Mouse (Mus musculus): ENCODE measurements around the gene Narfl. TPM values are rescaled to one million over a fixed set of nuclear protein-coding genes. Genes with fewer than 3 reads are reported as not detected.

Narfl gene
- total RNA-seq (2023) = 33.4 to 44.4 TPM (median 34.9 TPM) in 4 replicates

GRCm38 (mm10) chr17:25773549-25774120, at the start of gene Narfl:
TSS of gene Narfl (plus strand) at chr17:25773776.

GRCm38 (mm10) chr17:25727265-25728008, 46.1 kb upstream of the Narfl start, which contains the start of the genes Chtf18 and Rpusd1:
TSS of gene Chtf18 (minus strand) at chr17:25727419.
TSS of gene Rpusd1 (plus strand) at chr17:25727670.

DNA sequence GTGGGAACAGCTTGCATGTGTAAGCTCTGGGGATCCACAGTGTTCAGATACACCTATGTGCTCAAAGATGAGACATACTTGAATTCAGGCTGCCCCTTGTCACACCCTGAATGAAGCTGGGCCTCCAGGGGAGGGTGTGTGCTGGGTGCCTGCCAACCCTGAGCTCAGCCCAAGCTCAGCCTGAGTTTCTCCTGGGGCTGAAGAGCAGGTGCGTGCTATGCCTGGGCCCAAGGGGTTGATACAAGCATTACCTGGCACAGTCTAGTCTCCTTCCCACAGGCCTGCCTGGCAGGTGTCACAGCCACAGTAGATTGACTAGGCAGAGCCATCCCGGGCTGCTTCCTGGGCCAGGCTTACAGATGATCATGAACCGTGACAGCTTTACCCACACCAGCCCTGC, 37.8 kb upstream of the Narfl start, which contains the start of gene Mslnl:
Gene Mslnl (plus strand): TSS at position 298 of the 400 bp plus-strand sequence.

DNA sequence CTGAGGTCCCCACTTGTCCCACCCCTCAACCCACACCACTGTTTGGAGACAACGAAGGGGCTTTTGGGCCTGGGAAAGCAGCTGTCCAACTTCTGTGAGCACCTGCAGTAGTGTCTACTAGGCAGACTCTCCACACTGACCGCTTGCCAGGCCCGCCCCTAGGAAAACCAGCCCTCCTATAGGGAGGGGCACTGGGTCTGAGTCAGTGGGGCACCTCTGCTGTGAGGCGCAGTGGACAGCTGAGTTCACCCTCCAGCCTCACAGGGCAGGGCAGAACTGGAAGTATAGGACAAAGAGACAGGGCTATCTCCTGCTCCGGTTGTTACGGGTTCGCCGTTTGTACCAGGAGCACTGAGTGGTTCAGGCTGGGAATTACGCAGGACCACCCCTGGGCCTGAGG, 19.3 kb upstream of the Narfl start, which contains the start of gene Msln:
Gene Msln (minus strand): TSS at position 138 of the 400 bp plus-strand sequence.

DNA sequence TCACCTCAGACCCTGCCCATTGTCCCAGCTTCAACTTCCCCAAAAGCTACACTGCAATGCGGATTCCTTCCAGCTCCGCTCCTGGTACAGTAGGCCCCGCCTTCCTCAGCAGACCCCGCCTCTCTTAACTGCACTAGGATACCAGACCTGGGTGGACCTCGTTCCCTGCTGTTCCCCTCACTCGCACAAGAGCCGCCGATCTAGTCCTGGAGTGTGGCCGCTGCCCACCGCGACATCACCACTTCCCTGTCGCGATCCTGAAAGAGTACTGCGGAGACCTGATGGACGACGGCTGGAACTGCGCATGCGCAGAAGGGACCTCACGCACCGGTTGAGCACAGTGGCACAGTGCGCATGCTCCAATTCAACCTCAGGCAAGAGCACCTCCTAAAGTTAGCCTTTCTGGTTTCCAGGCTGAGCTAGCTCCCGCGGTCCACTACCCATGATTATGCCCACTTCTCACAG, 11.7 kb downstream of the Narfl start, which contains the start of gene Haghl:
Gene Haghl (minus strand): TSS at position 393 of the 465 bp plus-strand sequence.

DNA sequence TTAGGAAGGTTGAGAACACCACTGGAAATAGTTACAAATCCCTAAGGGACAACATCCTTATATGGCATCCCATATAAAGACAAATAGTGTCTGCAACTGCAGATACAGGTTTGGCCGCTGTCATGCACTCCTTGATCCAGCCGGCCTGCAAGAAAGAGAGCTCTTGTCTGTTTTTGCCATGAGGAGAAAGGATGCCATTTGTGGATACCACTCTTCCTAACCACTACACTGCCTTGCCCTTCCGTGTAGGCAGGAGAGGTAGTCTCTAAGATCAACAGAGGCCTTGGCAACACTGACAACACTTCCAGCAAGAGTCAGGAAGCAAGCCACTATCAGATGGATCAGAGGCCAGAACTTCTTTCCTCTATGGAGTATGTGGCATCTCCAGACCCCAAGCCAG, 12.7 kb downstream of the Narfl start, which contains the start of gene Ccdc78:
Gene Ccdc78 (plus strand): TSS at position 301 of the 400 bp plus-strand sequence.

DNA sequence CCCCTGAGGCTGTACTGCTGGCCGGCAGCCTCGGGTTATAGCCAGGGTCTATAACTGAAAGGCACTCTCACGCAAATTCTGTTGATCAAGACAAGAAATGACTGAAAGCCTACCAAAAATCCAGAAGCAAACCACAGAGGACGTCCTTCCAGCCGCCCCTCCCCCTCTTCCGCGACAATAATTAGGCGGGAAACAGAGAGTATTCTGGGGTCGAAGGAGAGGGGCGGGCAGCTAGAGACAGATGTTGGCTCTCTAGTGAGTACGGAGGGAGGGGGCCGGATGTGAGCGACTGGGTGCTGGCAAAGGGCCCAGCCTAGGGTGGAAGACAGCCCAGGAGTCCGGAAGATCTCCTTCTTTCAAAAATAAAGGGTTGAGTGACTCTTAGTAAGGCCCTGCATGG, 19.0 kb downstream of the Narfl start, which contains the start of gene Fam173a:
Gene Fam173a (minus strand): TSS at position 287 of the 400 bp plus-strand sequence.

GRCm38 (mm10) chr17:25795609-25796092, 22.1 kb downstream of the Narfl start, which contains the start of gene AC134908.4:
TSS of gene AC134908.4 (minus strand) at chr17:25795659.

DNA sequence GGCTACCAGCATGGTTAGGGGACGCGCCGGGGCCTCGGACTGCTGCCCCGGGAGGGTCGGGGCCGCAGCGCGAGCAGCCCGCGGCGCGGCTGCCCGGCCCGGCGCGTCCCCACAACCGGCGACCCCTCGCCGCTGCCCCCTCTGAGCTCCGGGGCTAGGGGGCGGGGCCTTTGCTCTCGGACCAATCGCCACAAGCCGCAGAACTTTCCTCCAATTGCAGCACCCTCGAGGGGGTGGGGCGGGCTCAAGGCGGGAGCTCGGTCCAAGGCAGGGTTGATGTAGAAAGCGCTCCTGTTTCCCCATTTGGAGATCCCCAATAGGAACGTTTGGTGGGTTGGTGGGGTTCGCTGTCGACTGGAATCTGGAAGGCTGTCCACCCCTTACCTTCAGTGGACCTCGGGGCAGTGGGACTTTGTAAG, 23.4 kb downstream of the Narfl start, which contains the start of gene Metrn:
Gene Metrn (minus strand): TSS at position 186 of the 419 bp plus-strand sequence.

DNA sequence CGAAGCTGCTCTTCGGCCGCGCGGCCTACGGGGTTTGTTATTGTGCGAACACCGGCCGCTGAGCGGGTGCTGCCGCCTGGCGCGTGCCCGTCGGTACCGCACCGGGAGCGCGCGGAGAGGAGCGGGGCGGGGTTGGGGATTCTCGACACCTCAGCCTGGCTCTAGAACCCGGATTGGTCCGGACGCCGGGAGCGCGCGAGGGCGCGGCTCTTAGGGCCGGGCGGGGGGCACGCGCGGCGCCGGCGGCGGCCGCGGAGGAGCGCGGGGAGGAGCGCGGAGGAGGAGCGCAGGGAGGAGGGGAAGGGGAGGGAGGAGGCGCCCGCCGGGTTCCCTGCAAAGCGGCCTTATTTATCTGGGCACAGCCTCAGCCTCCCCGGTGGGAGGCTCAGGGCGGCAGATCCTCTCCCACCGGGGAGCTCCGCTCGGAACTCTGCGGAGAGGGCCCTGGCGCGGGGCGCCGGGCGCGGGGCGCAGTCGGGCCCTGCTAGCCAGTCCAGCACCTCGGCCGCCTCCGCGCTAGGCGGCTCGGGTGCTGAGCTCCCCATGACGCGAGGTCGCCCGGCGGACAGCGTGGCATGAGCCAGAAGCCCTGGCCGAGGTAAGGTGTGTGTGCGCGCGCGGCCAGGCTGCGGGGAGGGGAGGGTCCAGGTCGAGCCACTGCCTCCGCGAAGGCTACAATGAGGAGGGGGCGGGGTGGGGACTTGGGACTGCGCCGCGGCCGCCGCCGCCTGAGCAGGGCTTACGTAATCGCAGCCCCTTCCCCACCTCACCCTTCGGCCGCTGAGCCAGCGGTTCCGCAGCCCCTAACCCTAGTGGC, 35.4 kb downstream of the Narfl start, which contains the start of gene Fbxl16:
Gene Fbxl16 (plus strand): TSS at position 297 of the 817 bp plus-strand sequence.

GRCm38 (mm10) chr17:25823452-25823851, 49.9 kb downstream of the Narfl start, which contains the start of gene Wdr24:
TSS of gene Wdr24 (plus strand) at chr17:25823627.

DNA sequence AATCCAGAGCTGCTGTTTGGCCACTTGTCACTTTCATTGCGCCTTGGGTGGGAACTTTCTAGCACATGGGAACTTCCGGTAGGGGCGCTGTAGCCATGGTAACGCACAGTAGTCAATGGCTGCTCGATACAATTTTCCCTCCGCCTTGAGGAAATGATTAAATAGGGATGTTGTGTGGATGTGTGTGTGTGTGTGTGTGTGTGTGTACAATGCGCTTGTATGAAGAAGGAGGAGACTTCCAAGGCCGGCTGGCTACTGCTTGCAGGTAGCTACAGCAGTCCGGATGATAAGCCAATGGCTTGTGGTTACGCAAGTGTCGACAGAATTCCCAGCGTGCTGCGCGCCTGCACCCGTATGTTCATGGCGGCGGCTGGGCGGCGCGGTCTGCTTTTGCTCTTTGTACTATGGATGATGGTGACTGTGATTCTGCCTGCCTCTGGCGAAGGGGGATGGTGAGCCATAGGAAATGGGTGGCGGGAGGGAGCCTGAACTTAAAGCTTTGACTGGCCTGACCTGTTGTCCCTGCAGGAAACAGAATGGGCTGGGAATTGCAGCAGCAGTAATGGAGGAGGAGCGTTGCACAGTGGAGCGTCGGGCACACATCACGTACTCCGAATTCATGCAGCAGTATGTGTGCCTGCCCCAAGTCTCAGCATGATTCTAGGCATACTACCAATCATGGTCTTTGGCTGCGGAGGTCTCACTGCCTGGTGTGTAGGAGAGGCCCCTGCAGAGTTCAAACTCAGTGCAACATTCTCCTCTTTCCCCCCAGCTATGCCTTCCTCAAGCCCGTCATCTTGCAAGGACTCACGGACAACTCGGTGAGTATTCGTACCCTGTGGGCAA, 55.4 kb downstream of the Narfl start, which contains the start of gene Jmjd8:
Gene Jmjd8 (plus strand): TSS at position 156 of the 846 bp plus-strand sequence.

Other genes starting within 250 kb of the Narfl start
- 0.26 to 0.41 TPM in 2 of 4 replicates, not detected in the others for gene Sox8, start 203.1 kb upstream of the Narfl start, total RNA-seq (2023)
- 26.8 to 32.9 TPM (median 31.5 TPM) in 4 replicates for gene Lmf1, start 194.7 kb upstream of the Narfl start, total RNA-seq (2023)
- gene Gng13, start 56.6 kb upstream of the Narfl start, total RNA-seq (2023) = not detected in 4 replicates
- 7.5 to 10.0 TPM (median 8.2 TPM) in 4 replicates for gene Chtf18, start 46.4 kb upstream of the Narfl start, total RNA-seq (2023)
- 5.7 to 7.8 TPM (median 6.6 TPM) in 4 replicates for gene Rpusd1, start 46.1 kb upstream of the Narfl start, total RNA-seq (2023)
- 0.21 to 0.22 TPM in 2 of 4 replicates, not detected in the others for gene Mslnl, start 37.7 kb upstream of the Narfl start, total RNA-seq (2023)
- gene Msln, start 19.4 kb upstream of the Narfl start, total RNA-seq (2023) = 0.83 TPM in 1 of 4 replicates, not detected in the others
- 19.7 to 25.0 TPM (median 23.7 TPM) in 4 replicates for gene Haghl, start 11.9 kb downstream of the Narfl start, total RNA-seq (2023)
- not detected in 4 replicates for gene Ccdc78, start 12.8 kb downstream of the Narfl start, total RNA-seq (2023)
- gene Fam173a, start 19.1 kb downstream of the Narfl start, total RNA-seq (2023) = 41.7 to 46.0 TPM (median 43.2 TPM) in 4 replicates
- 2.5 TPM in 1 of 4 replicates, not detected in the others for gene AC134908.4, start 21.9 kb downstream of the Narfl start, total RNA-seq (2023)
- gene Metrn, start 23.4 kb downstream of the Narfl start, total RNA-seq (2023) = 10.5 to 16.8 TPM (median 13.6 TPM) in 4 replicates
- gene Fbxl16, start 35.3 kb downstream of the Narfl start, total RNA-seq (2023) = not detected in 4 replicates
- 18.0 to 20.7 TPM (median 18.5 TPM) in 4 replicates for gene Wdr24, start 49.9 kb downstream of the Narfl start, total RNA-seq (2023)
- gene Jmjd8, start 55.1 kb downstream of the Narfl start, total RNA-seq (2023) = 23.7 to 30.8 TPM (median 26.6 TPM) in 4 replicates
- gene Stub1, start 59.6 kb downstream of the Narfl start, total RNA-seq (2023) = 54.6 to 61.8 TPM (median 59.7 TPM) in 4 replicates
- gene Rhbdl1, start 63.5 kb downstream of the Narfl start, total RNA-seq (2023) = 2.7 to 3.4 TPM (median 2.9 TPM) in 4 replicates
- gene Gm20683, start 68.0 kb downstream of the Narfl start, total RNA-seq (2023) = 1.3 to 4.6 TPM (median 2.3 TPM) in 4 replicates
- 60.3 to 71.6 TPM (median 67.0 TPM) in 4 replicates for gene Rhot2, start 71.1 kb downstream of the Narfl start, total RNA-seq (2023)
- 31.7 to 38.7 TPM (median 35.9 TPM) in 4 replicates for gene Wdr90, start 87.7 kb downstream of the Narfl start, total RNA-seq (2023)
- 1.4 to 5.1 TPM (median 2.8 TPM) in 4 replicates for gene Mcrip2, start 95.0 kb downstream of the Narfl start, total RNA-seq (2023)
- gene Mettl26, start 101.3 kb downstream of the Narfl start, total RNA-seq (2023) = 19.5 to 27.4 TPM (median 23.1 TPM) in 4 replicates
- gene Wfikkn1, start 107.1 kb downstream of the Narfl start, total RNA-seq (2023) = 5.2 to 8.4 TPM (median 7.1 TPM) in 4 replicates
- gene Rab40c, start 146.0 kb downstream of the Narfl start, total RNA-seq (2023) = 22.5 to 27.0 TPM (median 25.2 TPM) in 4 replicates
- gene Pigq, start 171.2 kb downstream of the Narfl start, total RNA-seq (2023) = 64.5 to 69.3 TPM (median 67.8 TPM) in 4 replicates
- not detected in 4 replicates for gene Nhlrc4, start 171.2 kb downstream of the Narfl start, total RNA-seq (2023)
- gene A930017K11Rik, start 178.8 kb downstream of the Narfl start, total RNA-seq (2023) = not detected in 4 replicates
- gene Capn15, start 212.0 kb downstream of the Narfl start, total RNA-seq (2023) = 37.2 to 41.1 TPM (median 38.7 TPM) in 4 replicates

Data from B cell, adult 62 days (primary cell).